9 mouse cellular contexts compared by ENCODE assay signal in genomic region chr1:171502388-171503249, GRCm38 (mm10). TPM values are rescaled to one million over a fixed set of nuclear protein-coding genes. Genes with fewer than 3 reads are reported as not detected.
DNase-seq lines count a peak whose midpoint lies in the region; ATAC-seq and TF ChIP-seq lines count a peak whose summit lies in the region.
"Had no signal": no experiment of that assay in that cellular context is flagged by ENCODE, and none has a peak within 500 bp of the region (broad histone marks: within the 10 kb centered on the region; RNA-seq: fewer than 3 reads in every experiment).

No protein-coding gene starts in this region.

- H3K27ac ChIP-seq in embryonic facial prominence, embryonic 12.5 days = peak overlapping the region; percentile 88
- peak overlapping the region; percentile 98 for H3K27ac ChIP-seq in heart, embryonic 15.5 days
- no peak overlapping the region; the same call in 1 of the 2 replicates for H3K27ac ChIP-seq in small intestine, adult 2 months (ENCODE audit: insufficient read depth, low read depth, low read length)

- no peak overlapping the region for H3K9ac ChIP-seq in embryonic facial prominence, embryonic 12.5 days
- peak overlapping the region; percentile 21; the same call in 1 of the 2 replicates for H3K9ac ChIP-seq in heart, embryonic 15.5 days

- H3K27me3 ChIP-seq in embryonic facial prominence, embryonic 12.5 days = no peaks in the 10 kb centered on the region
- H3K27me3 ChIP-seq in heart, embryonic 15.5 days = no peaks in the 10 kb centered on the region
- no peaks in the 10 kb centered on the region for H3K27me3 ChIP-seq in small intestine, adult 2 months (ENCODE audit: control insufficient read depth, insufficient read depth, low read length)

- 0 out of 2 replicates have a peak, but pooled peaks cover 3% of the 10 kb centered on the region for H3K9me3 ChIP-seq in embryonic facial prominence, embryonic 12.5 days
- no peaks in the 10 kb centered on the region for H3K9me3 ChIP-seq in heart, embryonic 15.5 days (replicated peaks)

- TF ChIP-seq CTCF in small intestine, adult 2 months (IDR thresholded peaks at IDR 0.05; ENCODE audit: extremely low read depth, insufficient read length, insufficient replicate concordance, low read depth, low read length) = peak; percentile 63; the same call in 1 of the 2 replicates

- WGBS in embryonic facial prominence, embryonic 12.5 days = under 1% methylated on average over 14 of the region's 14 CpGs
- WGBS in heart, embryonic 15.5 days = under 1% methylated on average over 14 of the region's 14 CpGs
- WGBS in small intestine, adult 2 months = 1% methylated on average over 14 of the region's 14 CpGs

- 0 out of 2 replicates have a peak, but pooled peaks cover 3% of the 10 kb centered on the region for H3K4me1 ChIP-seq in embryonic facial prominence, embryonic 12.5 days
- H3K4me1 ChIP-seq in heart, embryonic 15.5 days (replicated peaks) = peaks cover 18% of the 10 kb centered on the region
- no peaks in the 10 kb centered on the region; the same call in 1 of the 2 replicates for H3K4me1 ChIP-seq in small intestine, adult 2 months (ENCODE audit: control insufficient read depth, insufficient read depth, insufficient read length, low read length)

- H3K4me2 ChIP-seq in embryonic facial prominence, embryonic 12.5 days (replicated peaks) = peak overlapping the region; percentile 68
- peak overlapping the region; percentile 81 for H3K4me2 ChIP-seq in heart, embryonic 15.5 days

- peak; percentile 86 for ATAC-seq in embryonic facial prominence, embryonic 12.5 days (ENCODE audit: insufficient number of reproducible peaks, insufficient read depth, low FRiP score, low TSS enrichment)
- peak; percentile 77 for ATAC-seq in heart, embryonic 15.5 days (replicated peaks; ENCODE audit: insufficient number of reproducible peaks, insufficient read depth, low FRiP score, low read depth)

- DNase-seq in layer of hippocampus, adult 9-11 months = peak; percentile 41
- DNase-seq in layer of hippocampus, adult 9-10 months (ENCODE audit: low spot score) = no peak
- peak; percentile 16 for DNase-seq in adrenal gland, postnatal 25 days
- DNase-seq in kidney, postnatal 10 days = peak; percentile 67
- peak; percentile 38 to 58 for DNase-seq in lung, postnatal 4 days

- H3K4me3 ChIP-seq in embryonic facial prominence, embryonic 12.5 days = peak overlapping the region; percentile 64; the same call in 1 of the 2 replicates
- peak overlapping the region; percentile 72 for H3K4me3 ChIP-seq in heart, embryonic 15.5 days
- H3K4me3 ChIP-seq in small intestine, adult 2 months (ENCODE audit: low read depth, low read length) = no peak overlapping the region; the same call in 1 of the 2 replicates

- no peaks in the 10 kb centered on the region for H3K36me3 ChIP-seq in embryonic facial prominence, embryonic 12.5 days
- no peaks in the 10 kb centered on the region for H3K36me3 ChIP-seq in heart, embryonic 15.5 days
- no peaks in the 10 kb centered on the region for H3K36me3 ChIP-seq in small intestine, adult 2 months (ENCODE audit: control insufficient read depth, insufficient read depth, low read length)

- no peak for TF ChIP-seq POLR2A in small intestine, adult 2 months (IDR thresholded peaks at IDR 0.05; ENCODE audit: low read depth, low read length)

RNA-seq across cellular contexts. Expression of gene Alyref2, which starts 0.7 kb away (rescaled TPM):
- 9.2 and 11.9 TPM in 2 replicates for total RNA-seq in adrenal gland, postnatal 25 days (2021)
- polyA plus RNA-seq in embryonic facial prominence, embryonic 12.5 days (2016; fragmentation: Nextera tagmentation; extraction: Ambion mirVana) = 13.3 and 14.6 TPM in 2 replicates
- 15.4 and 17.4 TPM in 2 replicates for polyA plus RNA-seq in heart, embryonic 15.5 days (2015; fragmentation: Nextera tagmentation; extraction: Ambion mirVana)
- polyA plus RNA-seq in small intestine, adult 2 months (2012; rRNA removed) = 3.6 and 5.0 TPM in 2 replicates

RNA-seq across cellular contexts. Expression of gene Itln1, which starts 32.5 kb away (rescaled TPM):
- total RNA-seq in adrenal gland, postnatal 25 days (2021) = not detected in 2 replicates
- not detected in 2 replicates for polyA plus RNA-seq in embryonic facial prominence, embryonic 12.5 days (2016; fragmentation: Nextera tagmentation; extraction: Ambion mirVana)
- not detected in 2 replicates for polyA plus RNA-seq in heart, embryonic 15.5 days (2015; fragmentation: Nextera tagmentation; extraction: Ambion mirVana)
- polyA plus RNA-seq in small intestine, adult 2 months (2012; rRNA removed) = 566 and 2,950 TPM in 2 replicates
- polyA plus RNA-seq: frontal cortex, adult 2 months had no signal

RNA-seq across cellular contexts. Expression of gene Cd244a, which starts 56.4 kb away (rescaled TPM):
- total RNA-seq in adrenal gland, postnatal 25 days (2021) = 0.70 TPM in 1 of 2 replicates, not detected in the other
- 0.08 TPM in 1 of 2 replicates, not detected in the other for polyA plus RNA-seq in embryonic facial prominence, embryonic 12.5 days (2016; fragmentation: Nextera tagmentation; extraction: Ambion mirVana)
- polyA plus RNA-seq in heart, embryonic 15.5 days (2015; fragmentation: Nextera tagmentation; extraction: Ambion mirVana) = 0.34 and 1.4 TPM in 2 replicates
- polyA plus RNA-seq in small intestine, adult 2 months (2012; rRNA removed) = 1.2 and 2.0 TPM in 2 replicates

Comparison
In these comparisons a context has a peak if more than half of its experiments do, and no peak if none do; other contexts are left out.
1. RNA of gene Itln1, which starts 32.5 kb away (polyA plus RNA-seq): 566 to 2,950 TPM in small intestine, adult 2 months; not detected in heart, embryonic 15.5 days and not detected in embryonic facial prominence, embryonic 12.5 days; every median in the first group is over 100 times any median in the second.